Comparison of ENCODE assay signal across 8 mouse cellular contexts in genomic region chr3:95161618-95162344, GRCm38 (mm10). TPM values are rescaled to one million over a fixed set of nuclear protein-coding genes. Genes with fewer than 3 reads are reported as not detected.
DNase-seq lines count a peak whose midpoint lies in the region; ATAC-seq lines count a peak whose summit lies in the region.
"Had no signal": no experiment of that assay in that cellular context is flagged by ENCODE, and none has a peak within 500 bp of the region (broad histone marks: within the 10 kb centered on the region; RNA-seq: fewer than 3 reads in every experiment).

No protein-coding gene starts in this region.

- H3K36me3 ChIP-seq in lung, embryonic 16.5 days (ENCODE audit: control insufficient read depth, insufficient read depth, low read length): no peaks in the 10 kb centered on the region
- peaks cover 25% of the 10 kb centered on the region for H3K36me3 ChIP-seq in forebrain, embryonic 14.5 days (ENCODE audit: control insufficient read depth, insufficient read depth, low read length)
- peaks cover 2% of the 10 kb centered on the region; the same call in 1 of the 2 replicates for H3K36me3 ChIP-seq in limb, embryonic 11.5 days (ENCODE audit: control insufficient read depth, insufficient read depth, low read length)
- H3K36me3 ChIP-seq in stomach, embryonic 15.5 days: 0 out of 2 replicates have a peak, but pooled peaks cover 3% of the 10 kb centered on the region

- peak overlapping the region; percentile 78 for H3K9ac ChIP-seq in lung, embryonic 16.5 days (ENCODE audit: low read length)
- H3K9ac ChIP-seq in forebrain, embryonic 14.5 days (ENCODE audit: low read length): peak overlapping the region; percentile 90
- peak overlapping the region; percentile 83 for H3K9ac ChIP-seq in limb, embryonic 11.5 days (ENCODE audit: low read length)
- H3K9ac ChIP-seq in stomach, embryonic 15.5 days: peak overlapping the region; percentile 73

- H3K4me1 ChIP-seq in lung, embryonic 16.5 days (replicated peaks; ENCODE audit: control insufficient read depth, insufficient read depth, low read length): peaks cover 31% of the 10 kb centered on the region
- peaks cover 24% of the 10 kb centered on the region for H3K4me1 ChIP-seq in forebrain, embryonic 14.5 days (ENCODE audit: control insufficient read depth, insufficient read depth, low read length)
- H3K4me1 ChIP-seq in limb, embryonic 11.5 days (ENCODE audit: control insufficient read depth, insufficient read depth, low read length): peaks cover 10% of the 10 kb centered on the region
- peaks cover 32% of the 10 kb centered on the region for H3K4me1 ChIP-seq in stomach, embryonic 15.5 days

- no peak for DNase-seq in lung, postnatal 10 days
- DNase-seq in forebrain, embryonic 14.5 days (ENCODE audit: low spot score): peak; percentile 66
- no peak for DNase-seq in limb, embryonic 11.5 days (ENCODE audit: low spot score)
- no peak for DNase-seq in yolk sac, embryonic 10.5 days (ENCODE audit: low spot score)
- no peak for DNase-seq in left cerebral cortex, adult 18-20 months (ENCODE audit: low spot score in 2 of 2)

- ATAC-seq in lung, embryonic 16.5 days (ENCODE audit: low read depth): no peak
- peak; percentile 4; the same call in 1 of the 2 replicates for ATAC-seq in forebrain, embryonic 14.5 days
- no peak for ATAC-seq in limb, embryonic 11.5 days (ENCODE audit: insufficient number of reproducible peaks, low FRiP score, low TSS enrichment, low read depth)
- ATAC-seq in stomach, embryonic 15.5 days (ENCODE audit: insufficient read depth, low FRiP score, low read depth): no peak

- H3K9me3 ChIP-seq in lung, embryonic 16.5 days (ENCODE audit: control insufficient read depth, low read length): no peaks in the 10 kb centered on the region
- H3K9me3 ChIP-seq in forebrain, embryonic 14.5 days (replicated peaks; ENCODE audit: control insufficient read depth, low read length): no peaks in the 10 kb centered on the region
- no peaks in the 10 kb centered on the region for H3K9me3 ChIP-seq in limb, embryonic 11.5 days (ENCODE audit: control insufficient read depth, low read length)
- H3K9me3 ChIP-seq in stomach, embryonic 15.5 days: no peaks in the 10 kb centered on the region

- peak overlapping the region; percentile 95 for H3K4me2 ChIP-seq in lung, embryonic 16.5 days (ENCODE audit: low read depth, low read length)
- H3K4me2 ChIP-seq in forebrain, embryonic 14.5 days (ENCODE audit: low read length): peak overlapping the region; percentile 77
- H3K4me2 ChIP-seq in limb, embryonic 11.5 days (ENCODE audit: low read depth, severe bottlenecking): peak overlapping the region; percentile 82
- peak overlapping the region; percentile 85 for H3K4me2 ChIP-seq in stomach, embryonic 15.5 days

- peak overlapping the region; percentile 81 for H3K4me3 ChIP-seq in lung, embryonic 16.5 days (ENCODE audit: low read length)
- H3K4me3 ChIP-seq in forebrain, embryonic 14.5 days (ENCODE audit: low read depth, low read length): peak overlapping the region; percentile 85
- peak overlapping the region; percentile 82 for H3K4me3 ChIP-seq in limb, embryonic 11.5 days (ENCODE audit: low read depth, low read length)
- H3K4me3 ChIP-seq in stomach, embryonic 15.5 days (replicated peaks): peak overlapping the region; percentile 79

- 7% methylated on average over 9 of the region's 9 CpGs for WGBS in lung, embryonic 16.5 days
- WGBS in forebrain, embryonic 14.5 days: 4% methylated on average over 9 of the region's 9 CpGs
- WGBS in limb, embryonic 11.5 days: 5% methylated on average over 9 of the region's 9 CpGs
- WGBS in stomach, embryonic 15.5 days: 12% methylated on average over 9 of the region's 9 CpGs

- H3K27ac ChIP-seq in lung, embryonic 16.5 days (ENCODE audit: low read length): no peak overlapping the region
- H3K27ac ChIP-seq in forebrain, embryonic 14.5 days (ENCODE audit: low read depth, low read length): peak overlapping the region; percentile 72
- no peak overlapping the region for H3K27ac ChIP-seq in limb, embryonic 11.5 days (replicated peaks; ENCODE audit: low read depth, low read length)
- peak overlapping the region; percentile 49; the same call in 1 of the 2 replicates for H3K27ac ChIP-seq in stomach, embryonic 15.5 days
- H3K27ac ChIP-seq: macrophage had no signal

- H3K27me3 ChIP-seq in lung, embryonic 16.5 days (ENCODE audit: control insufficient read depth, insufficient read depth, low read depth, low read length): no peaks in the 10 kb centered on the region
- H3K27me3 ChIP-seq in forebrain, embryonic 14.5 days (replicated peaks; ENCODE audit: control insufficient read depth, insufficient read depth, low read length): no peaks in the 10 kb centered on the region
- no peaks in the 10 kb centered on the region for H3K27me3 ChIP-seq in limb, embryonic 11.5 days (ENCODE audit: control insufficient read depth, insufficient read depth, low read length)
- H3K27me3 ChIP-seq in stomach, embryonic 15.5 days (replicated peaks): no peaks in the 10 kb centered on the region

RNA-seq across cellular contexts. Expression of gene Sema6c, which starts 1.5 kb away (rescaled TPM):
- 3.2 and 4.1 TPM in 2 replicates for polyA plus RNA-seq in lung, embryonic 16.5 days (2015; fragmentation: Nextera tagmentation; extraction: Ambion mirVana)
- 22.8 and 25.2 TPM in 2 replicates for polyA plus RNA-seq in forebrain, embryonic 14.5 days (2014; fragmentation: Nextera tagmentation; extraction: Ambion mirVana)
- polyA plus RNA-seq in limb, embryonic 11.5 days (2014; fragmentation: Nextera tagmentation; extraction: Ambion mirVana): 12.8 and 15.2 TPM in 2 replicates
- polyA plus RNA-seq in stomach, embryonic 15.5 days (2015; fragmentation: Nextera tagmentation; extraction: Ambion mirVana): 5.9 and 6.9 TPM in 2 replicates
- total RNA-seq in left cerebral cortex, adult 18-20 months (2021): 10 to 100 TPM; 24.4 to 27.0 TPM
- polyA plus RNA-seq: macrophage had no signal

RNA-seq across cellular contexts. Expression of gene Tnfaip8l2, which starts 19.6 kb away (rescaled TPM):
- 4.0 and 5.4 TPM in 2 replicates for polyA plus RNA-seq in lung, embryonic 16.5 days (2015; fragmentation: Nextera tagmentation; extraction: Ambion mirVana)
- polyA plus RNA-seq in forebrain, embryonic 14.5 days (2014; fragmentation: Nextera tagmentation; extraction: Ambion mirVana): 2.6 and 2.9 TPM in 2 replicates
- polyA plus RNA-seq in limb, embryonic 11.5 days (2014; fragmentation: Nextera tagmentation; extraction: Ambion mirVana): 1.6 TPM in 2 replicates
- polyA plus RNA-seq in stomach, embryonic 15.5 days (2015; fragmentation: Nextera tagmentation; extraction: Ambion mirVana): 5.1 and 6.7 TPM in 2 replicates
- 1 to 10 TPM; 1.5 to 1.6 TPM for total RNA-seq in left cerebral cortex, adult 18-20 months (2021)

RNA-seq across cellular contexts. Expression of gene Lysmd1, which starts 27.9 kb away (rescaled TPM):
- 16.2 and 16.9 TPM in 2 replicates for polyA plus RNA-seq in lung, embryonic 16.5 days (2015; fragmentation: Nextera tagmentation; extraction: Ambion mirVana)
- 31.4 and 31.8 TPM in 2 replicates for polyA plus RNA-seq in forebrain, embryonic 14.5 days (2014; fragmentation: Nextera tagmentation; extraction: Ambion mirVana)
- 12.8 and 13.3 TPM in 2 replicates for polyA plus RNA-seq in limb, embryonic 11.5 days (2014; fragmentation: Nextera tagmentation; extraction: Ambion mirVana)
- 11.6 and 11.7 TPM in 2 replicates for polyA plus RNA-seq in stomach, embryonic 15.5 days (2015; fragmentation: Nextera tagmentation; extraction: Ambion mirVana)
- total RNA-seq in left cerebral cortex, adult 18-20 months (2021): 10 to 100 TPM; 15.8 to 17.1 TPM

RNA-seq across cellular contexts. Expression of gene Scnm1, which starts 28.0 kb away (rescaled TPM):
- polyA plus RNA-seq in lung, embryonic 16.5 days (2015; fragmentation: Nextera tagmentation; extraction: Ambion mirVana): 69.9 and 79.0 TPM in 2 replicates
- 99.6 and 107 TPM in 2 replicates for polyA plus RNA-seq in forebrain, embryonic 14.5 days (2014; fragmentation: Nextera tagmentation; extraction: Ambion mirVana)
- 67.7 and 76.8 TPM in 2 replicates for polyA plus RNA-seq in limb, embryonic 11.5 days (2014; fragmentation: Nextera tagmentation; extraction: Ambion mirVana)
- 59.1 and 62.7 TPM in 2 replicates for polyA plus RNA-seq in stomach, embryonic 15.5 days (2015; fragmentation: Nextera tagmentation; extraction: Ambion mirVana)
- total RNA-seq in left cerebral cortex, adult 18-20 months (2021): 10 to 100 TPM; 45.3 to 47.6 TPM

RNA-seq across cellular contexts. Expression of gene Tmod4, which starts 37.5 kb away (rescaled TPM):
- 2.7 and 4.4 TPM in 2 replicates for polyA plus RNA-seq in lung, embryonic 16.5 days (2015; fragmentation: Nextera tagmentation; extraction: Ambion mirVana)
- 0.55 and 0.83 TPM in 2 replicates for polyA plus RNA-seq in forebrain, embryonic 14.5 days (2014; fragmentation: Nextera tagmentation; extraction: Ambion mirVana)
- polyA plus RNA-seq in limb, embryonic 11.5 days (2014; fragmentation: Nextera tagmentation; extraction: Ambion mirVana): 0.72 and 0.88 TPM in 2 replicates
- polyA plus RNA-seq in stomach, embryonic 15.5 days (2015; fragmentation: Nextera tagmentation; extraction: Ambion mirVana): 1.6 and 1.7 TPM in 2 replicates
- under 1 TPM in 1 of 2 experiments, not detected in 1; 0.73 TPM for total RNA-seq in left cerebral cortex, adult 18-20 months (2021)
- polyA plus RNA-seq: macrophage had no signal

Comparison
In these comparisons a context has a peak if more than half of its experiments do, and no peak if none do; other contexts are left out.
1. H3K27ac ChIP-seq: peak in forebrain, embryonic 14.5 days (single experiment) and stomach, embryonic 15.5 days (single experiment); none in lung, embryonic 16.5 days (single experiment) and limb, embryonic 11.5 days (single experiment).
2. Peak in every context shown above with its lines, with median percentiles within 50 percentile points of each other: H3K4me2 ChIP-seq, H3K4me3 ChIP-seq and H3K9ac ChIP-seq.